Mouse (Mus musculus): ENCODE measurements around the gene 1700029J07Rik. TPM values are rescaled to one million over a fixed set of nuclear protein-coding genes. Genes with fewer than 3 reads are reported as not detected.

The 1700029J07Rik gene
- polyA plus RNA-seq, 1 experiment from 2014 or later = 2.2 TPM

DNA sequence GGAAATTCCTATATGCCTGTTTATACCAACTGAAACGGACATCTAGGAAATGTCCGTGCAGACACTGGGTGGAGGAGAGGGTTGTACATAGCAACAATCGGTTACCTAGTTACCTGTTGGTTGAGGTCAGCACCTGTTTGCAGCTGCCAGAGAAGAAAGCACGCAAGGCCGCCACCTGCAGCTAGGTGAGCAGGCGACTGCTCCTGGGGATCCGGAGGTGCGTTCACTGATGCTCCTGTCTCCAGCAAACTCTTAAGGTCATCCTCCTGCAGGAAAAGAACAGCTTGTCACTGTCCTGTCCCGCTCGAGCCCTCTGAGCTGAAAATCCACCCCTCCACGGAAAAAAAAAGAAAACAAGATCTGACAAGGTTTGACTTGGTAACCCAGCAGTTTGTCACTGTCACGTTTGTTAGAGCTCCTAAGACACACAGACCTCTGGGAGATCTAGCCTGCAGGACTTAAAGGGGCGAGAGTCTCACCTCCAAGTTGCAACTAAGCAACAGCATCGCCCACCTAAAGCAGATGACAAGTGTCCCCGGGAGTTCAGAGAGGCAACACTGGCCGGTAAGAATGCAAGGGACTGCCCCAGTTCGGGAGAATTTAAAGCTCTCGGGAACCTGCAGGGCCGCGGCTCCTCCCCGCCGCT lies 24.2 kb upstream of the 1700029J07Rik start, which contains the start of gene Lrp2bp:
Gene Lrp2bp (plus strand): TSS at position 166 of the 646 bp plus-strand sequence.
- Histone ChIP-seq H3K9me3 (no peaks in the 10 kb centered on the region), H3K4me2 (peak within 1 kb of the TSS; percentile 93), H3K27me3 (replicated peaks) (no peaks in the 10 kb centered on the region), H3K27ac (replicated peaks) (peak within 1 kb of the TSS; percentile 97), H3K4me3 (peak within 1 kb of the TSS; percentile 66), H3K4me1 (peaks cover 17% of the 10 kb centered on the region), H3K36me3 (peaks cover 31% of the 10 kb centered on the region), H3K9ac (peak within 1 kb of the TSS; percentile 85)
- ATAC-seq (ENCODE audit: extremely low read depth, insufficient number of reproducible peaks, low FRiP score, low TSS enrichment) = no peak
- 1% methylated on average over 22 of the region's 22 CpGs for WGBS

DNA sequence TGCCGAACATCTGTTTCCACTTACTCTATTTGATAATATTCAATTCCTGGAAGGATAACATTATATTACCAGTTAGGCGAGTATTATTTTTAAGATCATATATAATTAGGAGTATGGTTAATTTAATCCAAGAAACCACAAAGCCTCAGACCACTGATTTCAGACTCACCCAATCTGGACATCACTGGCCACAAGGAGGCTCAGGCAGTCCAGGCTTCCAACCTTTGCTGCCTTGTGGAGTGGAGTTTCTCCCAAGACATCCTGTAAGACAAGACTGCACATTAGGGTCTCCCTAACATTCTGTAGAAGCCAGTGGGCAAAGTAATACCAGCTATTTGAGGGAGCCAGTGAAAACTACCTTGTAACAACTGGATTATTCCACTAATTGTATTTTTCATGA lies 23.2 kb upstream of the 1700029J07Rik start:
- Histone ChIP-seq H3K4me3 (peak overlapping the region; percentile 66; the same call in 1 of the 2 replicates), H3K36me3 (peaks cover 41% of the 10 kb centered on the region), H3K27me3 (replicated peaks) (no peaks in the 10 kb centered on the region), H3K27ac (replicated peaks) (no peak overlapping the region), H3K4me2 (peak overlapping the region; percentile 93), H3K9ac (no peak overlapping the region), H3K9me3 (no peaks in the 10 kb centered on the region), H3K4me1 (peaks cover 17% of the 10 kb centered on the region)
- no peak for ATAC-seq (ENCODE audit: extremely low read depth, insufficient number of reproducible peaks, low FRiP score, low TSS enrichment)
- 66% methylated on average over 2 of the region's 2 CpGs for WGBS

DNA sequence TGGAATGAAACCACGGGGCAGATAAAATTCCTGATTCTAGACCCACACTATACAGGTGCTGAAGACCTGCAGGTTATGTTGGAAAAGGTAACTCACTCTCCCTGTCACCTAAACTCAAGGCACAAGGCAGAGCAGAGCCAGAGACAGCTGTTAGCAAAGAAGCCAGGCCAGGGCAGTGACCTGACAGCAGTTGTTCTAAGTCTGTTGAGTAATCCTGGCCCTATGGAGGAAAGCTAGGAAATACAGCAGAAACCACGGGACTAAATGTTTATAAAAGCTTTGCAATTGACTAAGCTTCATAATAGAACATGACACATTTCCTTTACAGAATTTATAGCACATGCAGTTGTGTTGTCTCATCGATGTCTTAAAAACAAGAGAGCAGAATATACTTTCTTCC lies 20.5 kb upstream of the 1700029J07Rik start:
- 81% methylated on average over 3 of the region's 3 CpGs for WGBS
- H3K9me3 ChIP-seq = no peaks in the 10 kb centered on the region
- H3K27me3 ChIP-seq (replicated peaks) = no peaks in the 10 kb centered on the region
- H3K4me3 ChIP-seq = no peak overlapping the region
- H3K27ac ChIP-seq (replicated peaks) = no peak overlapping the region
- peaks cover 59% of the 10 kb centered on the region for H3K36me3 ChIP-seq
- no peak overlapping the region for H3K4me2 ChIP-seq
- H3K4me1 ChIP-seq = peaks cover 16% of the 10 kb centered on the region
- no peak overlapping the region for H3K9ac ChIP-seq
- ATAC-seq (ENCODE audit: extremely low read depth, insufficient number of reproducible peaks, low FRiP score, low TSS enrichment) = no peak

DNA sequence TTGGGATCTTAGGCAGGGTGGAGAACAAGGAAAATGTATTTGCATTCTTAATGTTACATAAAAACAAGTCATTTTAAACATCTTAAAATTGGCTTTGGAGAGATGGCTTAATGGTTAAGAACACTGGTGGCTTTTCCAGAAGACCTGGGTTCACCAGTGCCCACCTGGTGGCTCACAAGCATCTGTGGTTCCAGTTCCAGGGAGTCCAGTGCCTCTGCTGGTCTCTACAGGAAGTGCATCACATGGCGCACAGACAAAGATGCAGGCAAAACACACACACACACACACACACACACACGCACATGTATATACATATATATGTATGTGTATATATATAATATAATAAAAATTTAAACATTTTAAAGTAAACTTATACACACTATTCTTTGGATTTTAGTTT lies 19.1 kb upstream of the 1700029J07Rik start:
- Histone ChIP-seq H3K9ac (no peak overlapping the region), H3K36me3 (peaks cover 67% of the 10 kb centered on the region), H3K9me3 (no peaks in the 10 kb centered on the region), H3K27me3 (replicated peaks) (no peaks in the 10 kb centered on the region), H3K4me2 (no peak overlapping the region), H3K4me1 (peaks cover 10% of the 10 kb centered on the region), H3K27ac (replicated peaks) (no peak overlapping the region), H3K4me3 (no peak overlapping the region)
- ATAC-seq (ENCODE audit: extremely low read depth, insufficient number of reproducible peaks, low FRiP score, low TSS enrichment) = no peak
- 91% methylated on average over 2 of the region's 2 CpGs for WGBS

DNA sequence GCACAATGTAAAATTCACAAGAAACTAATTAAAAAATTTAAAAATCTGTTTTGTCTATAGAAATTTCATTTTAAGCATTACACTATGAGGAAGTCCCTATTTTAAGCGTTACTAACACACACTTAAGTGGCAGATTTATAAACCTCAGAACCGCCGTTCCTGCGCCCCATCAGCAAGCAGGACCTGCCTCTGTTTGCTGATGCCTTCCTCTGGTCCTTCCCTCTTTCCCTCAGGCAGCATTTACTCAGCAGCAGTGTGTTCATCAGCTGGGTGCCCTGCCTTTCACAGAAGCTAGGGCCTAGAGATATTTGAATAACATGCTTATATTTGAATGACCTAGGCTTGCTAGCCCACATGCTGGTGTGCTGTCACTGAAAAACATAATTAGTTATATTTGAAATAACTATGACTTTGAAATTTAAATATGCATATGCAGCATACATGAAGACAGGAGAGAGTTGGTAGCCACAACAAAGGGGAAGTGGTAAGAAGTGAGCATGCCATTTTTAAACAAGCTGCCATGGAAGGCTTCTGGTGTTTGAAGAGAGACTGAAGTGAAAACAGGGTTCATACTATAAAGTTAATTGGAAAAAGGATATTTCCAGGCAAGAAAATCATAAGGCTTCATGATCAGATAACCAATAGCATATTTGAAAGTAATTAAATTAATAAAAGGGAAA lies 15.7 kb upstream of the 1700029J07Rik start:
- H3K36me3 ChIP-seq = peaks cover 68% of the 10 kb centered on the region
- WGBS = 92% methylated on average over 4 of the region's 4 CpGs
- H3K27ac ChIP-seq (replicated peaks) = no peak overlapping the region
- no peaks in the 10 kb centered on the region for H3K4me1 ChIP-seq
- H3K4me3 ChIP-seq = no peak overlapping the region
- H3K9me3 ChIP-seq = no peaks in the 10 kb centered on the region
- H3K4me2 ChIP-seq = no peak overlapping the region
- no peak overlapping the region for H3K9ac ChIP-seq
- ATAC-seq (ENCODE audit: extremely low read depth, insufficient number of reproducible peaks, low FRiP score, low TSS enrichment) = no peak
- no peaks in the 10 kb centered on the region for H3K27me3 ChIP-seq (replicated peaks)

DNA sequence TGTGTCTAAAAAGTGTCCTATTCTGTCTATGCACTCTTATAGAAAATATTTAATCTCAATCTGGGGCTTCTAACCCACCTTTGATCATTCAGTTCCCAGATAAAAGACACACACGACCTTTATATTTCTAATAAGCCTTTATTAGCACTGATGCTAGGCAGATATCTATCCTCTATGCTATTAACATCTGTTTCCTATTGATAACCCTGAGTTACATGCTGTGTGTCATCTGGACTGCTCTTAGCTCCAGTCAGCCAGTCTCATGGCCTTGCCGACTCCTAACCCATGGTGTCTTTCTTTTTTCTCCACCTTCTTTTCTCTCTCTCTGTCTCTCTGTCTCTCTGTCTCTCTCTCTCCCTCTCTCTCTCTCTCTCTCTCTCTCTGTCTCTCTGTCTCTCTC lies 13.1 kb upstream of the 1700029J07Rik start:
- Histone ChIP-seq H3K36me3 (peaks cover 67% of the 10 kb centered on the region), H3K9me3 (no peaks in the 10 kb centered on the region)
- 36% methylated on average over 2 of the region's 2 CpGs for WGBS

DNA sequence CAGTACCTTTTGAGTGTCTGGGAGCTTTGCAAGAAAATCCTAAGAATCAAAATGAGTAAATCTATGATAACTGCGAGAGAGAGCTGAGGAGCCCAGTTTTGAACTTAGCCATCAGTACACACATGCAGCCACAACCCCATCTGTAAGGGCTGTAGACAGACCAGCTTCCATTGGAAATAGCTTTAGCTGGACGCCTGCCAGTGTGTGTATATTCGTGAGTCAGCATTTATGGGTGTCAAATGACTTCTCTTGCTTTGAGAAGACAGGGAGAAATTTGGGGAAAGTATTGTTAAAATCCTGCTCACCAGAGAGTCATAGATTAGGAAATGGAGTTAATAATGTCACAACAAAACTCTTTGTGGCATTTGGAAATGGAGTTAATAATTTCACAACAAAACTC lies 11.6 kb upstream of the 1700029J07Rik start:
- Histone ChIP-seq H3K9ac (no peak overlapping the region), H3K4me2 (no peak overlapping the region), H3K27me3 (replicated peaks) (no peaks in the 10 kb centered on the region), H3K36me3 (peaks cover 75% of the 10 kb centered on the region), H3K4me1 (no peaks in the 10 kb centered on the region), H3K4me3 (no peak overlapping the region), H3K27ac (replicated peaks) (no peak overlapping the region), H3K9me3 (no peaks in the 10 kb centered on the region)
- ATAC-seq (ENCODE audit: extremely low read depth, insufficient number of reproducible peaks, low FRiP score, low TSS enrichment) = no peak
- 66% methylated on average over 3 of the region's 3 CpGs for WGBS

More for the DNA sequence above, 13.1 kb upstream of the 1700029J07Rik start:
- H3K4me2 ChIP-seq = no peak overlapping the region
- H3K27me3 ChIP-seq (replicated peaks) = no peaks in the 10 kb centered on the region
- ATAC-seq (ENCODE audit: extremely low read depth, insufficient number of reproducible peaks, low FRiP score, low TSS enrichment) = no peak
- no peak overlapping the region for H3K4me3 ChIP-seq
- H3K4me1 ChIP-seq = no peaks in the 10 kb centered on the region
- H3K9ac ChIP-seq = no peak overlapping the region
- H3K27ac ChIP-seq (replicated peaks) = no peak overlapping the region

DNA sequence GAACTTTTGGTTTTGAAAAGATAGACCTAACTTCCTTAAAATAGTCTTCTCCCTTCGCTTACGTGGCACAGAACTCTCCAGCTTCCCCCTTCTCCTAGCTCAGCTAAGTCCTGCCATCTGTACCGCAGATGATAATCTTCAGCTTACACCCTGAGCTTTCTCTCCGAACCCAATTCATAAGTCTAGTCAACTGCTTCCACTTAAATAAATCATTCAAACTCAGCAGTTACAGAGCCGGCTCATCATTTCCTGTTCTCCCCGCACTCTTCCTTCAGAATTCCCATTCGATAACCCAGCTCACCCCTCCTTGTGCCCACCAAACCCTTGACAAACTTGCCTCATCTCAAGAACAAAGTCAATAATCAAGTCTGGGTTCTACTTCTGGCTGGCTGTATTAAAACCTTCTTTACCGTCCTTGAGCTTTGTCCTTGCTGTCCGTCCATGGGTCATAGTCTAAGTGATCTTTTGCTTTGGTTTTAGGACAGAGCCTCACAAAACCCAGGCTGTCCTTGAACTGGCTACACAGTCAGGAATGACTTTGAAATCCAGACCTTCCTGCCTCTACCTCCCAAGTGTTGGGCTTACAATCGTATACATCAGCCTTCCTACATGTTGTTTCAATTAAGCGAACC lies 901 bp upstream of the 1700029J07Rik start:
- Histone ChIP-seq H3K4me1 (peaks cover 15% of the 10 kb centered on the region), H3K4me3 (peak overlapping the region; percentile 77), H3K36me3 (peaks cover 32% of the 10 kb centered on the region), H3K9ac (peak overlapping the region; percentile 85), H3K9me3 (peaks cover 6% of the 10 kb centered on the region; the same call in 1 of the 2 replicates), H3K4me2 (peak overlapping the region; percentile 83), H3K27ac (replicated peaks) (0 out of 2 replicates have a peak overlapping the region, but pooled peaks have one; percentile 49), H3K27me3 (replicated peaks) (no peaks in the 10 kb centered on the region)
- 58% methylated on average over 11 of the region's 11 CpGs for WGBS
- no peak for ATAC-seq (ENCODE audit: extremely low read depth, insufficient number of reproducible peaks, low FRiP score, low TSS enrichment)

DNA sequence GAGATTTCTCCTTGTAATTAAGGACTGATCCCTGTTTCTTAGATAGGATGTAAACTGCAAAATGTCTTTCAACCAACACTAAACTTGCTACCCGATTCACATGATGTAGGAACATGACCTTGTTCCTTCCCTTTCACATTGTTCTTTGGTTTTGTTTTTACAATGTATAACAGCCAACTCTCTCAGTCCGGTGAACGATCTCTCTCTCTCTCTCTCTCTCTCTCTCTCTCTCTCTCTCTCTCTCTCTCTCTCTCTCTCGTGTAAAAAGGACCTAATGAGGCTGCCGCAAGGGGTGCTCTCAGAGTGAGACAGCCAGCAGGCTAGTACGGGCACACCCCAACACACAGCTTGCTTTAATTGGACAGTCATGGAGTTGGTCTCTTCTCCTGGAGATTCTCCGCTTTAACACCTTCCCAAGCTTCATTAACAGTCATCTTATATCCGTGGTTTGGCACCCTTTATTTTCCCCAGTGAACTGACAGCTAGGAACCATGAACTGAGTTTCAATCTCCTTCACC lies 1.0 kb downstream of the 1700029J07Rik start:
- H3K9ac ChIP-seq = peak overlapping the region; percentile 85
- no peaks in the 10 kb centered on the region for H3K27me3 ChIP-seq (replicated peaks)
- H3K4me2 ChIP-seq = peak overlapping the region; percentile 83
- H3K36me3 ChIP-seq = peaks cover 24% of the 10 kb centered on the region
- 67% methylated on average over 8 of the region's 8 CpGs for WGBS
- H3K4me3 ChIP-seq = peak overlapping the region; percentile 77
- H3K4me1 ChIP-seq = peaks cover 15% of the 10 kb centered on the region
- no peak overlapping the region for H3K27ac ChIP-seq (replicated peaks)
- peaks cover 8% of the 10 kb centered on the region; the same call in 1 of the 2 replicates for H3K9me3 ChIP-seq
- ATAC-seq (ENCODE audit: extremely low read depth, insufficient number of reproducible peaks, low FRiP score, low TSS enrichment) = no peak

DNA sequence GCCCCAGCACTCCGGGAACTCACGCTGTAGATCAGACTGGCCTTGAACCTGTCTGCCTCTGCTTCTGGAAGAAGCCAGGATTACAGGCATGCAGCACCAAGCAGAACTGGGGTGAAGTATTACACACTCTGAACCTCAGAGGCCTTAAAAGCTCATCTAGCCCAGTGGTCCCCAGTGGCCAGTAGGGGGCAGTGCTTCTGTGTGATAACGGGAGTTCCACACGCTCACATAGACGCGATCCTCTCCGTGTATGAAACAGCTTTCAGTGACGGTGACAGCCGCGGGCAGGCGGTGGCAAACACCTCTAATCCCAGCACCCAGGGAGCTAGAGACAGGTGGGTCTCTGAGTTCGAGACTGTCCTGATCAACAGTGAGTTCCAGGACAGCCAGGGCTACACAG lies 4.2 kb downstream of the 1700029J07Rik start:
- H3K4me2 ChIP-seq = no peak overlapping the region
- 93% methylated on average over 12 of the region's 12 CpGs for WGBS
- H3K4me1 ChIP-seq = peaks cover 9% of the 10 kb centered on the region
- no peak for ATAC-seq (ENCODE audit: extremely low read depth, insufficient number of reproducible peaks, low FRiP score, low TSS enrichment)
- H3K4me3 ChIP-seq = no peak overlapping the region
- H3K36me3 ChIP-seq = peaks cover 12% of the 10 kb centered on the region
- H3K9me3 ChIP-seq = peaks cover 5% of the 10 kb centered on the region; the same call in 1 of the 2 replicates
- H3K9ac ChIP-seq = no peak overlapping the region
- H3K27ac ChIP-seq (replicated peaks) = no peak overlapping the region
- H3K27me3 ChIP-seq (replicated peaks) = no peaks in the 10 kb centered on the region

DNA sequence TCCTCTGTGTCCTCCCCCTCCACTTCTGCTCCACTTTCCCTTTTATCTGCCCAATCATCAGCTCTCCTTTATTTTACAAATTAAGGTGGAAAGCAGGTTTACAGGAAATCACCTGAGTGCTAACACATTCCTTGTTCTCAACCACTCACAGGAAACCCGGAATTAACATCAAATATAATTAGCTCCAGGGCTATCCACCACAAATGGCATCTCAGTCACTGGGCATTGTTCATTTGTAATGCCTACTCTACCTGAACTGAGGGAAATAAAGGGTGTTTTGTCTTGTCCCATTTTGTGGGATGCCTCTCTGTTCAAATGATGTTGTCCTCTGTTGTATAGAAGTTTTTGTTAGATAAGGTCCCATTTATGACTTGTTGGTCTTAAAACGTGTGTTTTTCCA lies 24.4 kb downstream of the 1700029J07Rik start:
- no peaks in the 10 kb centered on the region for H3K27me3 ChIP-seq (replicated peaks)
- H3K4me2 ChIP-seq = no peak overlapping the region
- 56% methylated on average over 2 of the region's 2 CpGs for WGBS
- no peak overlapping the region for H3K4me3 ChIP-seq
- H3K9me3 ChIP-seq = no peaks in the 10 kb centered on the region
- no peaks in the 10 kb centered on the region for H3K36me3 ChIP-seq
- H3K27ac ChIP-seq (replicated peaks) = no peak overlapping the region
- H3K9ac ChIP-seq = no peak overlapping the region
- ATAC-seq (ENCODE audit: extremely low read depth, insufficient number of reproducible peaks, low FRiP score, low TSS enrichment) = no peak
- H3K4me1 ChIP-seq = no peaks in the 10 kb centered on the region

Measured in heart, embryonic 13.5 days (tissue).